Mouse (Mus musculus): ENCODE measurements around the gene Lsm11. TPM values are rescaled to one million over a fixed set of nuclear protein-coding genes. Genes with fewer than 3 reads are reported as not detected.
A peak's percentile ranks its signal among the peaks of the same experiment; 100 is the strongest.
"Not testable (repeated sequence)": the region's sequence is repeated elsewhere in the genome, so short reads cannot be mapped to it uniquely, and the experiment has no call there.

Lsm11 gene
- total RNA-seq, 2 experiments from 2014 or later, result 71.1 to 85.1 TPM

- intact Hi-C loops (cut with DNase I), result loop anchor here (10.0 kb wide), 2 partner anchors 95 to 135 kb away; no protein-coding TSS in a partner anchor
- no peak for DNase-seq (ENCODE audit: low spot score in 2 of 2)
Measured at GRCm38 (mm10) chr11:45889981-45890380, 54.8 kb downstream of the Lsm11 start.

- no peak for DNase-seq (ENCODE audit: low spot score in 2 of 2)
- intact Hi-C loops (cut with DNase I), result loop anchor here (10.0 kb wide), 2 partner anchors 94 to 134 kb away; no protein-coding TSS in a partner anchor
Measured at GRCm38 (mm10) chr11:45888471-45889030, 56.2 kb downstream of the Lsm11 start.

- no peak for DNase-seq (ENCODE audit: low spot score in 2 of 2)
- intact Hi-C loops (cut with DNase I), result loop anchor here (10.0 kb wide), 2 partner anchors 92 to 132 kb away; no protein-coding TSS in a partner anchor
Measured at GRCm38 (mm10) chr11:45886596-45886995, 58.1 kb downstream of the Lsm11 start.

GRCm38 (mm10) chr11:45885606-45886230, 59.0 kb downstream of the Lsm11 start:
- intact Hi-C loops (cut with DNase I), result loop anchor here (2.0 to 10.0 kb wide), 3 partner anchors 91 to 1275 kb away; no protein-coding TSS in a partner anchor
- no peak for DNase-seq (ENCODE audit: low spot score in 2 of 2)

- intact Hi-C loops (cut with DNase I), result loop anchor here (2.0 to 10.0 kb wide), 3 partner anchors 89 to 1273 kb away; no protein-coding TSS in a partner anchor
- DNase-seq (ENCODE audit: low spot score in 2 of 2), result peak; percentile 51 to 63
Measured at GRCm38 (mm10) chr11:45884029-45884428, 60.7 kb downstream of the Lsm11 start.

GRCm38 (mm10) chr11:45883270-45883931, 61.3 kb downstream of the Lsm11 start:
- intact Hi-C loops (cut with DNase I), result loop anchor here (10.0 kb wide), 2 partner anchors 89 to 129 kb away; no protein-coding TSS in a partner anchor
- DNase-seq (ENCODE audit: low spot score in 2 of 2), result no peak

- DNase-seq (ENCODE audit: low spot score in 2 of 2), result no peak
- intact Hi-C loops (cut with DNase I), result loop anchor here (10.0 kb wide), 2 partner anchors 87 to 127 kb away; no protein-coding TSS in a partner anchor
Measured at GRCm38 (mm10) chr11:45881683-45882068, 63.1 kb downstream of the Lsm11 start.

- DNase-seq (ENCODE audit: low spot score in 2 of 2), result peak; percentile 57 to 69
- intact Hi-C loops (cut with DNase I), result loop anchor here (10.0 kb wide), 2 partner anchors 86 to 126 kb away; no protein-coding TSS in a partner anchor
Measured at GRCm38 (mm10) chr11:45881026-45881682, 63.6 kb downstream of the Lsm11 start.

GRCm38 (mm10) chr11:45879366-45879765, 65.4 kb downstream of the Lsm11 start:
- not testable (repeated sequence) for DNase-seq (ENCODE audit: low spot score in 2 of 2)
- intact Hi-C loops (cut with DNase I), result loop anchor here (5.0 kb wide), 1 partner anchor 337 kb away; no protein-coding TSS in a partner anchor

Other genes starting within 250 kb of the Lsm11 start
- gene Clint1, start 92.9 kb downstream of the Lsm11 start, total RNA-seq (2021), result 10 to 100 TPM; 46.1 to 49.2 TPM
- gene Thg1l, start 10.6 kb upstream of the Lsm11 start, total RNA-seq (2021), result 1 to 10 TPM; 7.4 to 10.0 TPM
- under 1 TPM; 0.15 to 0.25 TPM for gene Sox30, start 35.4 kb upstream of the Lsm11 start, total RNA-seq (2021)
- gene Gm12166, start 107.4 kb upstream of the Lsm11 start, total RNA-seq (2021), result 1 to 10 TPM; 1.8 to 2.6 TPM
- 10 to 100 TPM; 29.0 to 32.3 TPM for gene Adam19, start 111.1 kb upstream of the Lsm11 start, total RNA-seq (2021)
- 1 to 10 TPM; 1.6 to 2.6 TPM for gene Nipal4, start 221.6 kb upstream of the Lsm11 start, total RNA-seq (2021)

Data from left cerebral cortex, postnatal 14 days (tissue).